Mouse (Mus musculus): ENCODE results near the gene Slc16a10. TPM values are rescaled to one million over a fixed set of nuclear protein-coding genes. Genes with fewer than 3 reads are reported as not detected.

The Slc16a10 gene
- polyA plus RNA-seq, 1 experiment from 2014 or later, result 3.8 TPM

DNA sequence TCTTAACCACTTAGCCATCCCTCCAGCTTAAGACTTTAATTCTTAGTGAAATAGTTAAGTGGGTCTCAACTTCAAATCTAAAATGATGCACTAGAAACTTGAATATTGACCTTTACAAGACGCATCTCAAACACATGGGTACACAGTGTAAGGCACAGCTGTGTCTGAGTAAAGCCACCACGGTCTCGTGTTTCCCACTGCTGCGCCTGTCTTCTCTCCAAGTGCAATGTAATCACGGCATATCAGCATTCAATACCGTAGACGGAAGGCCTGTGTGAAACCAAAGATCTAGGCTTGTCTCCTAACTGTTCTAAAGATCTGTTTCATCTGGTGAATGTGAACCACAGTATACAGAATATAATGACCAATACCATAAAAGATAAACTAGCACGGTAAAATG is 33.1 kb downstream of the Slc16a10 start:
- Histone ChIP-seq H3K4me1 (ENCODE audit: control insufficient read depth, insufficient read depth, low read length) (no peaks in the 10 kb centered on the region), H3K4me3 (ENCODE audit: low read depth, low read length) (no peak overlapping the region), H3K9ac (ENCODE audit: low read length) (no peak overlapping the region), H3K36me3 (ENCODE audit: control insufficient read depth, insufficient read depth, low read length) (no peaks in the 10 kb centered on the region), H3K27ac (ENCODE audit: low read depth, low read length) (no peak overlapping the region), H3K4me2 (ENCODE audit: low read depth) (no peak overlapping the region), H3K9me3 (ENCODE audit: control insufficient read depth, low read length) (no peaks in the 10 kb centered on the region), H3K27me3 (ENCODE audit: control insufficient read depth, insufficient read depth, low read length) (no peaks in the 10 kb centered on the region)
- 92% methylated on average over 8 of the region's 8 CpGs for WGBS
- ATAC-seq (ENCODE audit: insufficient read depth, low FRiP score, low TSS enrichment) (no peak), DNase-seq (ENCODE audit: low spot score) (no peak)

DNA sequence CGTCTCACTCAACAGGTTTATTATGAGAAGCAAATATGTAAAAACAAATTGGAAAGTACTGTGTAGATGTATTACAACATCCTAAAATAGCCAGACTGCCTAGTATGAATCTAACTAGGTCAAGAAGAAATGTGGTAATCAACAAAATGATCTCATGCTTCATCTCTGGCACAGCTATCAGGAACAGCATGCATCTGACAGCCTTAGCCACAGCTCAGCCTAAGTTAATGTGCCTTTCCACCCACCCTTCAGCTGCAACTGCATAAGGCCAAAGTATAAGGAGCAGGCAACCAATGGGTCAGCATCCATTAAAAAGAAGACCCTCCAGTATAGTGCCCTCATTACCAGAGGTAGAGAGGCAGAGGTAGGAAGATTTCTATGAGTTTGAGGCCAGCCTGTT is 34.1 kb downstream of the Slc16a10 start:
- DNase-seq (ENCODE audit: low spot score), result no peak
- Histone ChIP-seq H3K27me3 (ENCODE audit: control insufficient read depth, insufficient read depth, low read length) (no peaks in the 10 kb centered on the region), H3K36me3 (ENCODE audit: control insufficient read depth, insufficient read depth, low read length) (no peaks in the 10 kb centered on the region), H3K27ac (ENCODE audit: low read depth, low read length) (no peak overlapping the region), H3K4me2 (ENCODE audit: low read depth) (no peak overlapping the region), H3K4me1 (ENCODE audit: control insufficient read depth, insufficient read depth, low read length) (no peaks in the 10 kb centered on the region), H3K4me3 (ENCODE audit: low read depth, low read length) (no peak overlapping the region), H3K9me3 (ENCODE audit: control insufficient read depth, low read length) (no peaks in the 10 kb centered on the region), H3K9ac (ENCODE audit: low read length) (no peak overlapping the region)
- ATAC-seq (ENCODE audit: insufficient read depth, low FRiP score, low TSS enrichment), result no peak
- WGBS, result 91% methylated on average over 1 of the region's 1 CpGs

DNA sequence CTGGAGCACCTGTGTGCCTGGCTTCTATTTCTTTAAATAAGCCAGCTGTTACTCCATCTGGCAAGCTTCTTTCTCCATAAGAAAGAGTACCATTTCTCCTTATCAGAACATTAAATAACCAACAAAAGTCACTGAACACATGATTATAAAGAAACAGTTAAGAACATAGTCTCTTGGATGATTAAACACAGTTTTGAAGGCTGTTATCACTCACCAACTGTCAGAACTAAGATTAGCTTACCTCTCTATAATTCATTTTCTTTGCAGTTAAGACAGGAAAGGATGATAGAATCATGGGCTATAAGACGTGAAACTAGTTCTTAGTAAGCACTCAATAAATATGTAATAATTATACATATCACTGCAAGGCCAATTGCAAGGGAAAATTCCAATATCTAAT is 36.9 kb downstream of the Slc16a10 start:
- Histone ChIP-seq H3K9ac (ENCODE audit: low read length) (no peak overlapping the region), H3K4me1 (ENCODE audit: control insufficient read depth, insufficient read depth, low read length) (no peaks in the 10 kb centered on the region), H3K4me3 (ENCODE audit: low read depth, low read length) (no peak overlapping the region), H3K27me3 (ENCODE audit: control insufficient read depth, insufficient read depth, low read length) (no peaks in the 10 kb centered on the region), H3K27ac (ENCODE audit: low read depth, low read length) (no peak overlapping the region), H3K36me3 (ENCODE audit: control insufficient read depth, insufficient read depth, low read length) (no peaks in the 10 kb centered on the region), H3K9me3 (ENCODE audit: control insufficient read depth, low read length) (no peaks in the 10 kb centered on the region), H3K4me2 (ENCODE audit: low read depth) (no peak overlapping the region)
- 83% methylated on average over 1 of the region's 1 CpGs for WGBS
- DNase-seq (ENCODE audit: low spot score), result no peak
- ATAC-seq (ENCODE audit: insufficient read depth, low FRiP score, low TSS enrichment), result no peak

DNA sequence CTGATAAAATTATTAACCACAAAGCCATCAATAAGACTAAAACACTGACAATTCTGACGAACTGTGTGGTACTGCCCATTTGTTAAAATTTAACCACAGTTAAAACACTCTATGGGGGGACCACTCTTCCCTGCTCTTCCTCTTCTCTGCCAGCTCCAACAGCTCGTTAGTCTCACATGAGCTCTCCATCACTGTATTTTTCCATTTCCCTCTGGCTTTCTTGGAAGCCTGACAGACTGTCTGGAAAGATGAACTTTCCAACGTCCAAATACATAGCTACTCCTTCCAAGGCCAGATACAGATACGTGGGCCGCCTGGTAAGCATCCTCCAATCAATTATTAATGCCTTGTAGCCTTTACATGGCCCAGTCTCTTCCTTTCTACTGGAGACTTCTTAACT is 38.3 kb downstream of the Slc16a10 start:
- no peak overlapping the region for H3K9ac ChIP-seq (ENCODE audit: low read length)
- H3K4me2 ChIP-seq (ENCODE audit: low read depth), result no peak overlapping the region
- H3K4me1 ChIP-seq (ENCODE audit: control insufficient read depth, insufficient read depth, low read length), result no peaks in the 10 kb centered on the region
- no peak overlapping the region for H3K4me3 ChIP-seq (ENCODE audit: low read depth, low read length)
- no peaks in the 10 kb centered on the region for H3K9me3 ChIP-seq (ENCODE audit: control insufficient read depth, low read length)
- DNase-seq (ENCODE audit: low spot score) (no peak), ATAC-seq (ENCODE audit: insufficient read depth, low FRiP score, low TSS enrichment) (no peak)
- no peaks in the 10 kb centered on the region for H3K36me3 ChIP-seq (ENCODE audit: control insufficient read depth, insufficient read depth, low read length)
- no peaks in the 10 kb centered on the region for H3K27me3 ChIP-seq (ENCODE audit: control insufficient read depth, insufficient read depth, low read length)
- H3K27ac ChIP-seq (ENCODE audit: low read depth, low read length), result no peak overlapping the region
- 61% methylated on average over 5 of the region's 5 CpGs for WGBS

DNA sequence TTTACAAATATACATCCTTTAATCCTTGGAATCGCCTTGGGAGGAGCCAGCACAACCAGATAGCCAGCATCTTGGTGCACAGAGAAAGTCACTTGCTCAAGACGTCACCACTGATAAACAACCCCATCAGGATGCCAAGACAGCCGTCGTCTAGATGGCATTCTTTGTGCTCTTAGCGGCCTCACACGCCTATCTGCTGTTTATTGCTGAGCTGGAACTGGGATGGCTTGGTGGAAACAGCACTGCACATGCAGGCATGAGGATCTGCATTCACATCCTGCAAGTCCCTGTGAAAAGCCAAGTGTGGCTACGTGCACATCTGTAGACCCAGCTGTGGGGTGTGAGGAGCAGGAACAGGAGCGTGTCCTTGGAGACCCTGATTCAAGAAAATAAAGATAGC is 39.1 kb downstream of the Slc16a10 start:
- Histone ChIP-seq H3K9ac (ENCODE audit: low read length) (no peak overlapping the region), H3K4me2 (ENCODE audit: low read depth) (no peak overlapping the region), H3K27ac (ENCODE audit: low read depth, low read length) (no peak overlapping the region), H3K27me3 (ENCODE audit: control insufficient read depth, insufficient read depth, low read length) (no peaks in the 10 kb centered on the region), H3K4me1 (ENCODE audit: control insufficient read depth, insufficient read depth, low read length) (no peaks in the 10 kb centered on the region), H3K36me3 (ENCODE audit: control insufficient read depth, insufficient read depth, low read length) (no peaks in the 10 kb centered on the region), H3K9me3 (ENCODE audit: control insufficient read depth, low read length) (no peaks in the 10 kb centered on the region), H3K4me3 (ENCODE audit: low read depth, low read length) (no peak overlapping the region)
- WGBS, result 53% methylated on average over 8 of the region's 8 CpGs
- ATAC-seq (ENCODE audit: insufficient read depth, low FRiP score, low TSS enrichment), result no peak
- no peak for DNase-seq (ENCODE audit: low spot score)

DNA sequence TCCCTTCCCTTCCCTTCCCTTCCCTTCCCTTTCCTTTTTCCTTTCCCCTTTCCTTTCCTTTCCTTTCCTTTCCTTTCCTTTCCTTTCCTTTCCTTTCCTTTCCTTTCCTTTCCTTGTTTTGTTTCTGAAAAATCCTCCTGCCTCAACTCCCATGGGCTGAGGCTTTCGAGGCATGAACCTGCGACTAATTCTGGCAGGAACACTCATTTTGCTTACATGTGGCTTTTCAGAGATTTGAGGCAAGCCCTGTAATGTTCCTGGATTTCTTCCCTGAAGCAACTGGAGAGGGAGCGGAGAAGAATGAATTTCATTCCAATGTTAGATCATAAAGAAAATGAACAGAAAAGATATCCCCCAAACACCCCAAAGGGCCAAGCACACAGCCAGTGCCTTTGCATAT is 39.9 kb downstream of the Slc16a10 start:
- H3K9me3 ChIP-seq (ENCODE audit: control insufficient read depth, low read length), result no peaks in the 10 kb centered on the region
- H3K27me3 ChIP-seq (ENCODE audit: control insufficient read depth, insufficient read depth, low read length), result no peaks in the 10 kb centered on the region
- H3K27ac ChIP-seq (ENCODE audit: low read depth, low read length), result no peak overlapping the region
- no peaks in the 10 kb centered on the region for H3K4me1 ChIP-seq (ENCODE audit: control insufficient read depth, insufficient read depth, low read length)
- WGBS, result 73% methylated on average over 3 of the region's 3 CpGs
- no peaks in the 10 kb centered on the region for H3K36me3 ChIP-seq (ENCODE audit: control insufficient read depth, insufficient read depth, low read length)
- no peak for DNase-seq (ENCODE audit: low spot score)
- H3K9ac ChIP-seq (ENCODE audit: low read length), result no peak overlapping the region
- no peak overlapping the region for H3K4me2 ChIP-seq (ENCODE audit: low read depth)
- no peak for ATAC-seq (ENCODE audit: insufficient read depth, low FRiP score, low TSS enrichment)
- H3K4me3 ChIP-seq (ENCODE audit: low read depth, low read length), result no peak overlapping the region

DNA sequence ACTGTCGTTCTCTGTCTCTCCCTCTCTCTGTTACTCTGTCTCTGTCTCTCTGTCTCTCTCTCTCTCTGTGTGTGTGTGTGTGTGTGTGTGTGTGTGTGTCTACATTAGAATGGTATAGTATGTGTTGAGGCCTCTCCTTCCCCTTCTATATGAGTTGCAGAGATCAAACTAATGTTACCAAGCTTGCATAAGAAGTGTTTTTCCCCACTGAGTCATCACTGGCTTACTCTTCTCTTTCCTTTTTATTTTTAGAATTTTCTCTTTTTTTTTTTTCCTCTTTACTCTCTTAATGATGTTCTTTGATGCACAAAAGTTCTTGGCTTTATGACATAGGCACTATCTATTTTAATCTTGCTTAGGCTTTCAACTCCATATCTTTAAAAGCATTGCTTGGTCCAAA is 43.6 kb downstream of the Slc16a10 start:
- Histone ChIP-seq H3K9ac (ENCODE audit: low read length) (no peak overlapping the region), H3K36me3 (ENCODE audit: control insufficient read depth, insufficient read depth, low read length) (no peaks in the 10 kb centered on the region), H3K4me2 (ENCODE audit: low read depth) (no peak overlapping the region), H3K27ac (ENCODE audit: low read depth, low read length) (no peak overlapping the region), H3K27me3 (ENCODE audit: control insufficient read depth, insufficient read depth, low read length) (no peaks in the 10 kb centered on the region), H3K4me3 (ENCODE audit: low read depth, low read length) (no peak overlapping the region), H3K4me1 (ENCODE audit: control insufficient read depth, insufficient read depth, low read length) (no peaks in the 10 kb centered on the region), H3K9me3 (ENCODE audit: control insufficient read depth, low read length) (no peaks in the 10 kb centered on the region)
- WGBS, result 91% methylated on average over 1 of the region's 1 CpGs
- ATAC-seq (ENCODE audit: insufficient read depth, low FRiP score, low TSS enrichment) (no peak), DNase-seq (ENCODE audit: low spot score) (no peak)

DNA sequence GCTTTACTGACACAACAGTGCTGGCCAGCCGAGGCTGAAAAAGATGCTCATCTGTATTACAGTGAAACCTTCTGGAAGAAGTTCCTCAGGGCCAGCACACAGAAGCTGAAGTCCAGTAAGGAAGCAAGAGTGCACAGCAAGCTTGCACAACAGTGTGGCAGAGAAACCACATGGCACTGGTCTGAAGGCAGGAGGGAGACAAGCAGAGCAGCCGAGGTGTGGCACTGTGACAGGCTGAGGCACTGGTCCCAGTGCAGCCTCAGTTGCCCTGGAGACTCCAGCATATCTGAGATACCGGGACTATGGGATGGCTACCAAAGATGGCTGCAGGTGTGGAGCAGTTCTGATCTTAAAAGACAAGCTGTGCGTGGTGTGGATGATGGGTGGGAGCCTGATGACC is 44.5 kb downstream of the Slc16a10 start:
- DNase-seq (ENCODE audit: low spot score), result no peak
- Histone ChIP-seq H3K27me3 (ENCODE audit: control insufficient read depth, insufficient read depth, low read length) (no peaks in the 10 kb centered on the region), H3K27ac (ENCODE audit: low read depth, low read length) (no peak overlapping the region), H3K9ac (ENCODE audit: low read length) (no peak overlapping the region), H3K4me1 (ENCODE audit: control insufficient read depth, insufficient read depth, low read length) (no peaks in the 10 kb centered on the region), H3K4me3 (ENCODE audit: low read depth, low read length) (no peak overlapping the region), H3K4me2 (ENCODE audit: low read depth) (no peak overlapping the region), H3K9me3 (ENCODE audit: control insufficient read depth, low read length) (no peaks in the 10 kb centered on the region), H3K36me3 (ENCODE audit: control insufficient read depth, insufficient read depth, low read length) (no peaks in the 10 kb centered on the region)
- 73% methylated on average over 4 of the region's 4 CpGs for WGBS
- no peak for ATAC-seq (ENCODE audit: insufficient read depth, low FRiP score, low TSS enrichment)

DNA sequence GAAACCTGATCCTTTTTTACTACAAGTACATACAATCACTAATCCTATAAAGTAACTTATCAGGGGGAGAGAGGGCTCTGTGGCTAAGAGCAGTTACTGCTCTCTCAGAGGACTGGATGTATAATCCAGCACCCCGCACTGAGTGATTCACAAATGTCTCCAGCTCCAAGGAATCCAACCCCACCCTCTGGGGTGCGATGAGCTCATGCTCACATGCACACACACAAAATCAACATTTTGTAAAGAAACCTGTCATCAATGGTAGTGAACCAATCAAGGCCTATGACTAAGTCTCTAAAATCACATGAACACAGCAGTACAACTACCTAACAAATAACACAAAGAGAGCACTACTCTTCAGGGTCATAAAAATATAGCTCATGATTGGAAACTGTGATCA is 47.3 kb downstream of the Slc16a10 start:
- 95% methylated on average over 2 of the region's 2 CpGs for WGBS
- H3K4me2 ChIP-seq (ENCODE audit: low read depth), result no peak overlapping the region
- H3K27ac ChIP-seq (ENCODE audit: low read depth, low read length), result no peak overlapping the region
- H3K4me3 ChIP-seq (ENCODE audit: low read depth, low read length), result no peak overlapping the region
- no peaks in the 10 kb centered on the region for H3K4me1 ChIP-seq (ENCODE audit: control insufficient read depth, insufficient read depth, low read length)
- no peaks in the 10 kb centered on the region for H3K36me3 ChIP-seq (ENCODE audit: control insufficient read depth, insufficient read depth, low read length)
- H3K9me3 ChIP-seq (ENCODE audit: control insufficient read depth, low read length), result no peaks in the 10 kb centered on the region
- no peaks in the 10 kb centered on the region for H3K27me3 ChIP-seq (ENCODE audit: control insufficient read depth, insufficient read depth, low read length)
- no peak for ATAC-seq (ENCODE audit: insufficient read depth, low FRiP score, low TSS enrichment)
- H3K9ac ChIP-seq (ENCODE audit: low read length), result no peak overlapping the region
- DNase-seq (ENCODE audit: low spot score), result no peak

Data from neural tube, embryonic 11.5 days (tissue).